Mouse (Mus musculus): ENCODE results near the gene Rab11b. TPM values are rescaled to one million over a fixed set of nuclear protein-coding genes. Genes with fewer than 3 reads are reported as not detected.

Gene Rab11b
- total and polyA plus RNA-seq, 3 experiments, result 24.0 to 105 TPM; not detected in 1

- TF ChIP-seq POLR2AphosphoS5 (IDR thresholded peaks at IDR 0.05; ENCODE audit: borderline replicate concordance, low read depth, low read length), result no peak
- no peak for TF ChIP-seq BHLHE40 (IDR thresholded peaks at IDR 0.05; ENCODE audit: borderline replicate concordance, low read depth, low read length)
- TF ChIP-seq POLR2A (IDR thresholded peaks at IDR 0.05; ENCODE audit: control insufficient read depth in 1 of 2, insufficient read depth in 1 of 2, low read depth in 1 of 2, low read length in 2 of 2, poor library complexity in 1 of 2), result peak; percentile 51 to 77; a peak in 2 of 4 replicates
- TF ChIP-seq E2F4 (IDR thresholded peaks at IDR 0.05; ENCODE audit: borderline replicate concordance, low read depth, low read length), result no peak
- TF ChIP-seq USF1 (IDR thresholded peaks at IDR 0.05; ENCODE audit: low read depth, low read length), result no peak
Measured at GRCm38 (mm10) chr17:33760255-33761165, at the start of gene Rab11b (continued).

- H3K27me3 ChIP-seq (ENCODE audit: control insufficient read depth in 1 of 2, insufficient read depth in 2 of 2, low read length in 2 of 2), result no peaks in the 10 kb centered on the region; a peak in 1 of 4 replicates
- H3K4me3 ChIP-seq (ENCODE audit: control insufficient read depth in 1 of 2, insufficient read depth in 1 of 2, low read depth in 2 of 2, low read length in 2 of 2), result no peak overlapping the region
- TF ChIP-seq USF2 (IDR thresholded peaks at IDR 0.05; ENCODE audit: borderline replicate concordance in 1 of 2, insufficient read depth in 1 of 2, low read depth in 1 of 2, low read length in 2 of 2) (no peak), E2F4 (IDR thresholded peaks at IDR 0.05; ENCODE audit: borderline replicate concordance, low read depth, low read length) (no peak), CHD2 (IDR thresholded peaks at IDR 0.05; ENCODE audit: low read length) (no peak), ZMIZ1 (IDR thresholded peaks at IDR 0.05; ENCODE audit: low read depth, low read length) (no peak), TBP (IDR thresholded peaks at IDR 0.05; ENCODE audit: low read depth, low read length) (no peak), POLR2AphosphoS2 (IDR thresholded peaks at IDR 0.05; ENCODE audit: low read length) (no peak), CHD1 (IDR thresholded peaks at IDR 0.05; ENCODE audit: low read depth, low read length) (no peak)
- no peaks in the 10 kb centered on the region for H3K79me2 ChIP-seq (ENCODE audit: control insufficient read depth, insufficient read depth, low read length, poor library complexity)
- H3K9ac ChIP-seq (ENCODE audit: control insufficient read depth, low read depth, low read length, poor library complexity, severe bottlenecking), result peak overlapping the region; percentile 33; the same call in 1 of the 2 replicates
- peak; percentile 30 for DNase-seq (ENCODE audit: low read depth, low spot score)
- H3K9me3 ChIP-seq (replicated peaks; ENCODE audit: insufficient read depth, low read length), result no peaks in the 10 kb centered on the region
- H3K36me3 ChIP-seq (ENCODE audit: control insufficient read depth in 1 of 2, insufficient read depth in 2 of 2, low read length in 2 of 2), result peaks cover 0 to 4% of the 10 kb centered on the region in 2 experiments; a peak in 1 of 4 replicates
- H3K4me1 ChIP-seq (ENCODE audit: control insufficient read depth in 1 of 2, insufficient read depth in 2 of 2, low read length in 2 of 2), result peaks cover 5 to 13% of the 10 kb centered on the region in 2 experiments
- H3K27ac ChIP-seq (ENCODE audit: control insufficient read depth, low read depth, low read length), result no peak overlapping the region
Measured at GRCm38 (mm10) chr17:33808192-33808591, 47.9 kb upstream of the Rab11b start.

GRCm38 (mm10) chr17:33807181-33807888 is 47.0 kb upstream of the Rab11b start:
- Histone ChIP-seq H3K9me3 (replicated peaks; ENCODE audit: insufficient read depth, low read length) (no peaks in the 10 kb centered on the region), H3K79me2 (ENCODE audit: control insufficient read depth, insufficient read depth, low read length, poor library complexity) (no peaks in the 10 kb centered on the region), H3K36me3 (ENCODE audit: control insufficient read depth in 1 of 2, insufficient read depth in 2 of 2, low read length in 2 of 2) (peaks cover 0 to 4% of the 10 kb centered on the region in 2 experiments; a peak in 1 of 4 replicates), H3K9ac (ENCODE audit: control insufficient read depth, low read depth, low read length, poor library complexity, severe bottlenecking) (no peak overlapping the region), H3K4me1 (ENCODE audit: control insufficient read depth in 1 of 2, insufficient read depth in 2 of 2, low read length in 2 of 2) (peaks cover 5 to 13% of the 10 kb centered on the region in 2 experiments), H3K27ac (ENCODE audit: control insufficient read depth, low read depth, low read length) (no peak overlapping the region), H3K27me3 (ENCODE audit: control insufficient read depth in 1 of 2, insufficient read depth in 2 of 2, low read length in 2 of 2) (no peaks in the 10 kb centered on the region; a peak in 1 of 4 replicates), H3K4me3 (ENCODE audit: control insufficient read depth in 1 of 2, insufficient read depth in 1 of 2, low read depth in 2 of 2, low read length in 2 of 2) (no peak overlapping the region)
- TF ChIP-seq MYC (IDR thresholded peaks at IDR 0.05; ENCODE audit: low read depth, low read length), result no peak
- no peak for TF ChIP-seq ZNF384 (IDR thresholded peaks at IDR 0.05; ENCODE audit: low read depth, low read length)
- TF ChIP-seq JUND (IDR thresholded peaks at IDR 0.05; ENCODE audit: low read depth, low read length), result no peak
- no peak for TF ChIP-seq BHLHE40 (IDR thresholded peaks at IDR 0.05; ENCODE audit: borderline replicate concordance, low read depth, low read length)
- DNase-seq (ENCODE audit: low read depth, low spot score), result no peak
